ENCODE assay signal across 12 mouse cellular contexts in the genomic region with DNA sequence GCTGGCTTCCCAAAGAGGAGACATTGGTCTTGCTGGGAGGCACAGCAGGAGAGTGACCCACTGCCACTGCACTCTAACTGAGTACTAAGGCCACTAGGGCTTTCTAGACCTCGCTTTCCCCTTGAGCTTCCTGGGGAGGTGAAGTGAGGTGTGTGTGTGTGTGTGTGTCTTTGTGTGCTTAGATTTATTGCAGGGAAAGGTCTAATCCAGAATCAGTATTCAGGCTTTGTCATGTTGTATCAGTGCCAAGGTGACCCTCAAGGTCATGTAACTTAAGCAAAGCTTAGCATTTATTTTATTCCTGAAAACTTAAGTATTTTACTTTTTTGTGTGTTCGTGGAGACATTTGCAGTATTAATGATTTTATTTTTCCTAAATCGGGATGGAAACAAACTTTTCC. TPM values are rescaled to one million over a fixed set of nuclear protein-coding genes. Genes with fewer than 3 reads are reported as not detected.
"Had no signal": no experiment of that assay in that cellular context is flagged by ENCODE, and none has a peak within 500 bp of the region (broad histone marks: within the 10 kb centered on the region; RNA-seq: fewer than 3 reads in every experiment).

No protein-coding gene starts in this region.

- DNase-seq: lung, embryonic 14.5 days; lung, postnatal 10 days; midbrain, embryonic 14.5 days; retina, postnatal 1 day; right cerebral cortex, adult 18-20 months; right cerebral cortex, postnatal 25 days; right cerebral cortex, postnatal 4 days; spleen, adult 18-20 months; thymus, adult 18-20 months; thymus, postnatal 14 days; thymus, postnatal 36 days had no signal

RNA-seq across cellular contexts. Expression of a gene that starts 53.8 kb away (rescaled TPM):
- total RNA-seq: megakaryocyte, adult 5-6 weeks had no signal
